Mouse (Mus musculus): ENCODE measurements at regions not wholly inside any gene's neighbourhood (a gene's known extent, or its start where the extent isn't known, plus 50 kb on each side); places are given as distances from the start of the nearest gene placed in this dataset.
A peak's percentile ranks its signal among the peaks of the same experiment; 100 is the strongest.

- DNase-seq (ENCODE audit: extremely low spot score, low spot score), result no peak
Measured at GRCm38 (mm10) chr6:88964071-88964470, 62.0 kb downstream of the Tpra1 start.

DNA sequence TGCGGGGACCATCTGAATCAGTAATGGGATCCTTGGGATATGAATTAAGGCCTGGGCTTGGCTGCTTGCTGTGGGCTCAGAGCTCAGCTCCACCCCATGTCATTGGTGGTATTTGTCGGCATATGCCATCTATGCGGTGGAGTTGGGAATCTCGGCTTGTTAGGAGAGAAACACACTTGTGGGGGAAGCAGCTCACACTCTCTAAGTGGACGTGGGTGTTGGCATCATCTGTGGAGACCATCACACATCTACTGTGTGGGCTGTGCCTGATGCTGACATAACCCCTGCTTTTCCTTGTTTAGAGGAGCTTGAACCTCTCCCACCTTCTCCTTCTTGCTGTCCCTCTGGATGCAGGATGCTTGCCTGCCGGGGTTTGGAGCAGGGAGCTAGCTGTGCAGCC is 62.9 kb downstream of the Tpra1 start:
- DNase-seq (ENCODE audit: extremely low spot score, low spot score), result no peak

DNA sequence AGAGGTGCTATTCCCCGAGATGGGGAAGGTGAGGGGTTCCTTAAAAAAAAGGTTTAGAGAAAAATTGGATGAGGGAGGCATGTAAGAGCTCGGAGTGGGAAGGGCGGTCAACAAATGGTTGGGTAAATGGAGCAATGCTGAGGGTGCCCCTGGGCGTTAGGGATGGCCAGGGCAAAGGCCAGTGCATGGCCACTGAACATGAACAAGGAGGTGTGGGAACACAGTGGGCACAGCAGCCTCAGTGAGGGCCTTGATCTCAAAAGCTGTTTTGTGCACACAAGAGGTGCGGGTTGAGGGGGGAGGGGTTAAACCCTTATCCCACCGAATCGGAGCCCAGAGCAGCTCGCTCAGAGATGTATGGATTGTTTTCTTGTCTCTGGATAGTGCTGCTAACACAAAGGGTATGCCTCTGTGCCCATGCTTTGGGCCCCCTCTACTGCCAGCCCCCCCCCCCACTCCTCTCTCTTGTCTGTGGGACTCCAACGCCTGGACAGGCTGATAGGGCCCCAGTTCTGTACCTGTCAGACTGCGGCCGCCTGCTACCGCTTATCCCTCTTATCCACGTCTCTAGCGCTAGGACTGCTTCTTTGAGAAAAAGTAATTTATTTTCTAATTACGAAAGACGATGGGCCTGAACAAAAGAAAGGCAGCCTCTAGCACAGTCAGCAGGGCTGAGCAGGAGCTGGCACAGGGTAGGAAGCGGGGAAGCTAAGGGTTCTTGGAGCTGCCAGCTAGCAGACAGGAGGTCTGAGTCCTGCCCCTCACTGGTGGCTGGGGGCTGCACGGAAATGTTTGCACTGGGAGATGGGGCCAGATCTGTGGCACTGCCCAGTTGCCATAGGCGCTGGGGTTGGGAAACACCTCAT is 63.5 kb downstream of the Tpra1 start:
- no peak for DNase-seq (ENCODE audit: extremely low spot score, low spot score)

DNA sequence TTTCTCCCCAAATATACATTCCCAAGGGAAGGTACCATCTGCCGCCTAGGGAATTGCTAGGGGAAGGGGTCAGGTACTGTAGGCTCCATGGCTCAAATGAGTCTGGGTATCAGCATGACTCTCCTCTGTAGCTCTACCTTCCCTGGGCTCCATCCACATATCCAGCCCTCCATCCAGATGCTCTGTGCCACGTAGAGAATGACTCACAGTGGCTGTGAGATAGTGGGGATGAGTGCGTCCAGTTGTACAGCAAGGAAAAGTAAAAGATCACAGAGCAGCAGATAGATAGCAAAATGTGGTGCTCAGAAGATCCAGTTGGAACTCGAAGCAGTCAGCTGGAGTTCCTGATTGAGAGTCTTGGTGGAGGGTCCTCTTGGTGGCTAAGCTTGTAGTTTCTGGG is 64.5 kb downstream of the Tpra1 start:
- no peak for DNase-seq (ENCODE audit: extremely low spot score, low spot score)

GRCm38 (mm10) chr6:88968842-88969241 is 66.8 kb downstream of the Tpra1 start:
- no peak for DNase-seq (ENCODE audit: extremely low spot score, low spot score)

GRCm38 (mm10) chr6:88971729-88972128 is 69.7 kb downstream of the Tpra1 start:
- DNase-seq (ENCODE audit: extremely low spot score, low spot score), result peak; percentile 48

DNA sequence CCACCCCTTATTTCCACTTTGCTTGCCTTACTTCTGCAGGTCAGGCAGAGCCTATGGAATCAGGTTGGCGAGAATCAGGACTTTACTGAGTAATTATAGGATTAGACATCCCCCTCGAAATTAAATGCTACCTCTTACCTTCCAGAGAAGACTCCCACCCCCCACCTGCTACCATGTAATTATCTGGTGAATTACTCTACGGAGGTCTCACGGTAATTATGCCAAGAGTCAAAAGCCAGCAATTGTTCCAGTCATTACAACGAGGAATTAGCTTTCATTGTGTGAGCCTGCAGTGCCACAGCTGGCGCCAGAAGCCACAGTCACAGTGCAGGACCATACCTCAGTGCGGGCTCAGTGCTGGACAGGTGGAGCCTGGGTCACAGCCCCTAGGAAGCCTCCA is 72.4 kb downstream of the Tpra1 start:
- DNase-seq (ENCODE audit: extremely low spot score, low spot score), result no peak

GRCm38 (mm10) chr6:88976581-88976980 is 74.5 kb downstream of the Tpra1 start:
- no peak for DNase-seq (ENCODE audit: extremely low spot score, low spot score)

DNA sequence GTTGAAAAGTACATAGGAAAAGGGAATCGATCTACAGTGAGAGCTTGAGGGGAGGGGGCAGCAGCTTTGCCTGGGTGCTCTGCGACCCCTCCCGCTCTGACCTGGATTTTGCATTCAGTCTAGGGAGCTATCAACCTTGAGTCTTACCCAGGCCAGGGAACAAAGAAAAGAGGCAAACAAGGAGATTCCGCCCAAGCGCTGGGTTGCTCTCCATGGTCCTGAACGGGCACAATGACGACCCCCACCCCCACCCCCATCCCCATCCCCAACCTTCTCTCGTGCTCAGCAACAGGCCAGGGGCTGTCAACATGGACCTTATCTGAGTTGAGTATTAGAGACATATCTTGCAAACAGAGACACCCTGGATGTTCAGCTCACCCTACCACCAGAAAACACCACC is 74.9 kb downstream of the Tpra1 start:
- peak; percentile 67 for DNase-seq (ENCODE audit: extremely low spot score, low spot score)

- no peak for DNase-seq (ENCODE audit: extremely low spot score, low spot score)
Measured at GRCm38 (mm10) chr6:88978970-88979369, 76.9 kb downstream of the Tpra1 start.

- DNase-seq (ENCODE audit: extremely low spot score, low spot score), result peak; percentile 81
Measured at GRCm38 (mm10) chr6:88980112-88980511, 78.1 kb downstream of the Tpra1 start.

DNA sequence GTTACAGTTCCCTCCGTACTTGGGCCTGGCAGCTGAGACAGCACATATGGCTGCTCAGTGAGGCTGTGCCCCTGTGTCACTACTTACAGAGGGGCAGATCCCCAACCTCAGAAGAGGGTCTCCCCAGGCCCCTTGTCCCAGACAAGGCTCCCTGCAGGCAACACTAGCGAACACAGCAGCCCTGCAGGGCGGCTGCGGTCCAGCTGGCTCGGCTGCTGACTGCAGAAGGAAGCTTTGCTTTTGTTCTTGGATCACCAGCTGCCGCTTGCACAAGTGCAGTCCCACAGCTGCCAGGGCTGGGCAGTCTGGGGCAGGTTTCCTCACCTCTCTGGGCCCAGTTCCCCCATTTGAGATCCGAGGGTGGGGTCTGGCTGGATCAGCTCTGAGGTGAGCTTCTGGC is 79.5 kb downstream of the Tpra1 start:
- DNase-seq (ENCODE audit: extremely low spot score, low spot score), result peak; percentile 52

DNA sequence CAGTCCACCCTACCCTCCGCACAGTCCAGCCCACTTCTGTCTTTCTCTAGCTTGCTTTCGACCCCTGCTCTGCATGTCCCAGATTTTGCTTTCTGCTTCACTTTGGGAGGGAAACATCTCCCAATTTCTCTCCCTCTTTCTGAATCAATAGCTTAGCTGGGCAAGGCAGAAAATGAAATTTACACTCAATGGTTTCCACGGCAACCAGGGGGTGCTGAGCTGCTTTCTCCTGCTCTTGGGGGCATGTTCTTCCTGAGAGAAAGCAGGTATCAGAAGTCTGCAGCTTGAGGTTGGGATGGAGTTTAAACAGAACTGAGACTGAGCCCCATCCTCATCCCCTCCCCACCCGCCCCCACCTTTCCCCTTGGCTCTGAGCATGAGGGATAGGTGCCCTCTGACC is 82.1 kb downstream of the Tpra1 start:
- no peak for DNase-seq (ENCODE audit: extremely low spot score, low spot score)

DNA sequence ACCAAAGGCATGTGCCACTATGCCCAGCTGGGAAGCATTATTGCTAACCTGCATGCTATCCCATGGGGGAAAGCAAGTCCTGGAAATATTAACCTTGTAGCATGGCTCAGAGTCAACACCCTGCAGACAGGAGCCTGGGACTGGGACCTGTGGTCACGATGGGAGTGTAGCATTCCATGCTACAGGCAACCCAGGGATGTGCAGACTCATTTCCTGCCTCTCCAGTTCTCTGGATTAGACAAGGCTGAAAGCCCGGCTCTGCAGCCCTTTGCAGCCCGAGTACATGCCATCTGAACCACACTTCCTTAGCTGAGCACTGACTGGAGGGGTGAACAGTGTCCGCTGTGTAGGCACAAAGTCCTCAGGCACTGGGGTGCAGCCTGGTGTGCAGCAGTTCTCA is 82.8 kb downstream of the Tpra1 start:
- no peak for DNase-seq (ENCODE audit: extremely low spot score, low spot score)

DNA sequence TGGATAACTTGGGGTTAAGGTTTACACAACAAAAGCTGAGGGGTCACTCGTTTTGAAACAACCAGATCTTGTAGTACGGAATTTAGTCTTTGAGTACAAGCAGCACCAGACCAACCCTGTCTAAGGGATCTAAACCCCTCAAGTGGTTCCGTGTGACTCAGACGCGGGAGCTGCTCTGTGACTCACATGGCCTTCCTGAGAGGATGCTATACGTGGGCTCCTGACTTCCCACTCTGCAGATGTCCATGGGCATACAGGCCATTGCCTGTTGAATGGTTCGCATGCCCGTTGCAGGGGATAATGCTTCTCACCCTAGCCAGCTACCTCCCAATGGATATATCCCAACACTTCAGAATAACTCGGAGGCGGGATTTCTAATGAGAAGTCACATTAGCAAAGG is 86.5 kb downstream of the Tpra1 start:
- DNase-seq (ENCODE audit: extremely low spot score, low spot score), result no peak

GRCm38 (mm10) chr6:88989617-88990299 is 87.7 kb downstream of the Tpra1 start:
- DNase-seq (ENCODE audit: extremely low spot score, low spot score), result no peak

DNA sequence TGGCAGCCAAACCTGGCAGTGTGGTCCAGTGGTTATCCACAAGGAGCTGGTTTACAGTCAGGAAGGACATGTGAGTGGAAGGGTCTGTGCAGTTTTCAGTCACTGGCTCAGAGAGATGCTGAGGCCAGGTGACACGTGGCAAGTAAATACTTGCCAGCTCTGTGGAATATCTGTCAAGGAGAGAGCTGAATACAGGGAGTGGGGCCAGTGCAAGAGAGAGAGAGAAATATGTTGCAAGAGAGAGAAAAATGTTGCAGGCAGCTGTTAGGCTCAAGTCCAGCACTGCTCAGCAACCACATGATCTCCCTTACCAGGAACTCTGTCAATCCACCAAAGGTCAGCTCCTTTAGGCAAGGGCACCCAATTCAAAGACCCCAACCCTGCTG is 88.2 kb downstream of the Tpra1 start:
- no peak for DNase-seq (ENCODE audit: extremely low spot score, low spot score)

GRCm38 (mm10) chr6:88995077-88995476 is 93.0 kb downstream of the Tpra1 start:
- no peak for DNase-seq (ENCODE audit: extremely low spot score, low spot score)

- DNase-seq (ENCODE audit: extremely low spot score, low spot score), result no peak
Measured at GRCm38 (mm10) chr6:88998927-88999722, 97.1 kb downstream of the Tpra1 start.

DNA sequence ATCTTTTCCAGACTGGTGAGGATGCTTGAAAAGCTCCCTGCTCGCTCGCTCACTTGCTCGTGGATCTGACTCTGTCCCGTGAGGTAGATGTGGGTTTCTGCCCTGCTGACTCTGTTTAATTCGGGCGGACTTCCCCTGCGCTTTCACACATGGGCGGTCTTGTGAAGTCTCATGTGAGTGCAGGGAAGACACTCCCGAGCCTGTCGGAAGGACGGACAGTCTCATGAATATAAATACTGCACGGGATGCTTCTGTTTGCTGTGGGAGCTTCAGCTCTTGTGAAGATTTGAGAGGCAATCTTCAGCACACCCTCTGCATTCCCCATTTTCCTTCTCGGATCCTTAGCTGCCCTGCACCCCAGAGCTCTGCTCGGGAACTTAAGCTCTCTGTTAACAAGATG is 98.3 kb downstream of the Tpra1 start:
- DNase-seq (ENCODE audit: extremely low spot score, low spot score), result no peak

DNA sequence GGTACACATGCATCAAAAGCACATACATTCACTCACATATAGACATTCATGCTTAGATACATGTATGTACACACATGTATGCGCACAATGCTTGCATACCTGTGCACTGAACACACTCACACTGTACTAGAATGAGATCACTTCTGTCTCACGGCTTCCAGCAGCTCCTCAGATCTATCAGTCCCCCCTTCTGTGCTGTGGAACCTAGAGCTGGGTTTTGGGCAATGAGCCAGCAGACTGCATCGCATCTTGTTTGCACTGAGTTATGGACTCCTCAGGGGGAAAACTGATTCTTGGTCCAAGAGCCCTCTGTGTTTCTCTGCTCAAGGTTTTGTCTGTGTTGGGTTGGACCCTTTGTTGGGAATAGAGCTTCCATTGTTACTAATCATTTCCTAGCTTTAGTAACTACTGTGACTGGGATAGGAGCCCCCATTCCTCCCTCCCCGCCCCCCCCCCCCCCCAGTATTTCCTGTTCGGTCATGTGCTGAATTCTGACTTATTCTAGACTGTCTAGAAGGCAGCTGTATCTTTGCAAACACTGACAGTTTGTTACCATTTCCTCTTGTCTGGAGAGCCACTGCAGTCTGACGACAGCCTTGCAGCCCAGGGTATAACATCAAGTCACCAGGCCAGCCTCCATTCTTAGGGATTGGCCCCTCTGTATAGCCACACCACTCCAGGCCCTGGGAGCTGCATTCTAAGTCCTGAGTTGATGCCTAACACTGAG is 101.3 kb downstream of the Tpra1 start:
- DNase-seq (ENCODE audit: extremely low spot score, low spot score), result no peak

Measured in neural tube, embryonic 10.5 days (tissue).